Mouse (Mus musculus): ENCODE data around the gene Elavl1. TPM values are rescaled to one million over a fixed set of nuclear protein-coding genes. Genes with fewer than 3 reads are reported as not detected.
A peak's percentile ranks its signal among the peaks of the same experiment; 100 is the strongest.
"Not testable (repeated sequence)": the region's sequence is repeated elsewhere in the genome, so short reads cannot be mapped to it uniquely, and the experiment has no call there.

Gene Elavl1
- total RNA-seq (2015; ENCODE audit: low replicate concordance), result 51.2 and 69.2 TPM in 2 replicates
- total RNA-seq (2017; ENCODE audit: low replicate concordance), result 45.0 and 55.6 TPM in 2 replicates

- ATAC-seq (replicated peaks; ENCODE audit: low FRiP score, poor library complexity, severe bottlenecking), result peak; percentile 92
Measured at GRCm38 (mm10) chr8:4324983-4325750, at the start of gene Elavl1, which contains the start of gene Ccl25. Gene Elavl1 (minus strand): TSS chr8:4325413. Gene Ccl25 (plus strand): TSS chr8:4325210.

- ATAC-seq (replicated peaks; ENCODE audit: low FRiP score, poor library complexity, severe bottlenecking), result no peak
Measured at GRCm38 (mm10) chr8:4372657-4373056, 47.4 kb upstream of the Elavl1 start.

GRCm38 (mm10) chr8:4370078-4370477 is 44.9 kb upstream of the Elavl1 start:
- no peak for ATAC-seq (replicated peaks; ENCODE audit: low FRiP score, poor library complexity, severe bottlenecking)

- ATAC-seq (replicated peaks; ENCODE audit: low FRiP score, poor library complexity, severe bottlenecking), result no peak
Measured at GRCm38 (mm10) chr8:4368470-4368869, 43.3 kb upstream of the Elavl1 start.

DNA sequence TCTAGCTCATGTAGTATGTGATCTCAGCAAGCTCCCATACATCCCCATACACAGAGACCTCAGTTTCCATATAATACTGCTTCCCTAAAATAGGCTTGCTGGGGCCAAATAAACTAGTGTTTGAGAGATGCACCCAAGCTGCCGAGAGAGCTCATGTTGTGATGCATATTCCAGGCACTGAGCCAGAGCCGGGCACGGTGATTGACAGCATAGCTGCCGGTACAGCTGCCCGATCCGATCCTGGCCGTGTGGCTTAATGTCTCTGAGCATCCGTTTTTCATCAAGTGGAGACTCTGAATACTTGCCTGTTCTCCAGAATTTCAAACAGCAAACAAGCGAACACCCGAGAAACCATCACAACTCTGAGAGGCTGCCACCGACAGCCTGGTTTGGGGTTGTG is 42.6 kb upstream of the Elavl1 start:
- no peak for ATAC-seq (replicated peaks; ENCODE audit: low FRiP score, poor library complexity, severe bottlenecking)

- no peak for ATAC-seq (replicated peaks; ENCODE audit: low FRiP score, poor library complexity, severe bottlenecking)
Measured at GRCm38 (mm10) chr8:4366189-4366588, 41.0 kb upstream of the Elavl1 start.

DNA sequence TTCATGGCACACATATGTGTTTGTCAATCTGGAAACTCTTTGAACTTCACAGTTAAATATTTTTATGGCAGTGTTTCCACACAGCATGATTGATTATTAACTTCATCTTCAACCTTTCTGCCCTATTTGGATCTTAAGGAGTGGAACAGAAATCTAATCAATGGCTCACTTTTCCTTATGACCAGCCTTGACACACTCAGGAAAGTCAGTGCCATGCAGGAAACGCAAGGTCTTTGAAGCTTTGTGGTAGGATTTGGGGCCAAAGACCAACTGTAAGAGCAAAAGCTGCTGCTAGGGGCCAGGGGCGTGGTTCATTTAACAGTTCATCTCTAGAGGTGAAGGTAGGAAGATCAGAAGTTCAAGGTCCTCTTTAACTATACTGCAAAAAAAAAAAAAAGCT is 35.7 kb upstream of the Elavl1 start:
- no peak for ATAC-seq (replicated peaks; ENCODE audit: low FRiP score, poor library complexity, severe bottlenecking)

DNA sequence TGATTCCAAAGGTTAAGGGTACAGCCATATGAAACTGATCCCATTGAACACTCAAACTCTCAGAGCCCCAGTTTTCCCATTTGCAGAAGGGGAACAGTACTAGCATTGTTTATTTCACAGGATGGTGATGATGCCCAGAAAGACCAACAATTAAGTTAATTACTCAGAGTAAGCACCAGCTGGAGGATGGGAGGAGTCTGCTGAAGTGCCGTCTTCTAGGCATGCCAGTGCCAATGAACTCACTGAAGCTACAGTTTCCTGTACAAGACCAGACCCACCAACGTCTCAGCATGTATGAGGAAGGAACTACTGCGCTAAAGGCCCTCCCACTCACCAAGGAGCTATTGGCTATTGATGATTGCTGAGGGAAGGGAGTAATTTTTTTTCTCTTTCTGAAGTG is 34.1 kb upstream of the Elavl1 start:
- ATAC-seq (replicated peaks; ENCODE audit: low FRiP score, poor library complexity, severe bottlenecking), result no peak

GRCm38 (mm10) chr8:4355455-4355854 is 30.2 kb upstream of the Elavl1 start:
- no peak for ATAC-seq (replicated peaks; ENCODE audit: low FRiP score, poor library complexity, severe bottlenecking)

GRCm38 (mm10) chr8:4354516-4354915 is 29.3 kb upstream of the Elavl1 start:
- ATAC-seq (replicated peaks; ENCODE audit: low FRiP score, poor library complexity, severe bottlenecking), result no peak

GRCm38 (mm10) chr8:4353741-4354140 is 28.5 kb upstream of the Elavl1 start:
- ATAC-seq (replicated peaks; ENCODE audit: low FRiP score, poor library complexity, severe bottlenecking), result no peak

GRCm38 (mm10) chr8:4352562-4352961 is 27.3 kb upstream of the Elavl1 start:
- not testable (repeated sequence) for ATAC-seq (replicated peaks; ENCODE audit: low FRiP score, poor library complexity, severe bottlenecking)

GRCm38 (mm10) chr8:4350618-4351017 is 25.4 kb upstream of the Elavl1 start:
- no peak for ATAC-seq (replicated peaks; ENCODE audit: low FRiP score, poor library complexity, severe bottlenecking)

DNA sequence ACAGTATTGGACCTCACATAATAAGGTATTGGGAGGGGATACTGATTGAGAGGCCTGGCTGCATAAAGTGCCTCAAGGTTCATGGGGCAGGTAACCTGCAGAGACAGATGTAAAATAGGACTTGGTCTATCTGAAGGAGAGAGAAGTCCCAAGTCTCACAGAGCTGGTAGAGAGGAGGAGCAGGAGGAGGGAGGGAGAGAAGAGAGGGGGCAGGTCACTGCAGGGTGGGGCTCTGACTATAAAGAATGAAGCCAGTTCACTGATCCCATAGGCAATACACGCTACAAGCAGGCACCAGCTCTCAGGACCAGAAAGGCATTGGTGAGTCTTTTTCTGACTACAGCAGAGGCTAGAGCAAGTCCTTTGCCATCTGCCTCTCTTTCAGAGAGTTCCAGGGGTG is 24.1 kb upstream of the Elavl1 start:
- ATAC-seq (replicated peaks; ENCODE audit: low FRiP score, poor library complexity, severe bottlenecking), result no peak

- no peak for ATAC-seq (replicated peaks; ENCODE audit: low FRiP score, poor library complexity, severe bottlenecking)
Measured at GRCm38 (mm10) chr8:4348275-4348674, 23.1 kb upstream of the Elavl1 start.

DNA sequence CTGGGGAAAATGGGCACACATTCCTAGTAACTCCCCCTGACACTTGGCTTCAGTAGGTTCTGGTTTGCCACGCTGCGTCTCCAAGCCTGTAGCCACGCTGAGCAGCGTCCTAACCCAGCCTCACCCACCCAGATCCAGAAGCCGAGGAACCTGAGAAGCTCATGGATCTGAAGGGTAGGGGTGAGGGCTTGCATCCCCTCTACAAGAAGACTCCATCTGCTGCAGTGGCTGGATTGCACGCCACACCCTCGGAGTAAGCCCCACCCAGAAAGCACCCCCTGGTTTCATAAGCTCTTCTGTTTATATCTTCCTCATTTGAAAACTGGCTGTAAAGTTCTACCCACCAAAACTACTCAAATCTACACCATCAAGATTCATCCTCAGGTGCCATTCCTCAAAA is 22.4 kb upstream of the Elavl1 start:
- no peak for ATAC-seq (replicated peaks; ENCODE audit: low FRiP score, poor library complexity, severe bottlenecking)

DNA sequence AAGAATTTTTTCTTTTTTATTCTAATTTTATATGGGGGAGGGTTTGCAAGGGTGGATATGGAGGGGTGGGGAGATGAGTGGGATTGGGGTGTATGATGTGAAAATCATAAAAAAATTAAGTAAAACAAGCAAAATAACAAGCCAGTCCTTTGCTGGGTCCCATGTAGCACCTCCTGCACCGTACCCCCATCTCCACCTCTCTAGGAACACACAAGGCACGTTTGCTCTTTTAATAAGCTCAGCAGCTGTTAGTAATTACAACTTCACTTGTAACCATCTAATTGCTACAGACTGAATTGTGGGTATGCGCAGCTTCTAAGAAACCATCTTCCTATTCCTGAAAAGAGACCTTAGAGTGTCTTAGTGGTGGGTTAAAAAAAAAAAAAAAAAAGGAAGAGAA is 15.0 kb upstream of the Elavl1 start:
- no peak for ATAC-seq (replicated peaks; ENCODE audit: low FRiP score, poor library complexity, severe bottlenecking)

DNA sequence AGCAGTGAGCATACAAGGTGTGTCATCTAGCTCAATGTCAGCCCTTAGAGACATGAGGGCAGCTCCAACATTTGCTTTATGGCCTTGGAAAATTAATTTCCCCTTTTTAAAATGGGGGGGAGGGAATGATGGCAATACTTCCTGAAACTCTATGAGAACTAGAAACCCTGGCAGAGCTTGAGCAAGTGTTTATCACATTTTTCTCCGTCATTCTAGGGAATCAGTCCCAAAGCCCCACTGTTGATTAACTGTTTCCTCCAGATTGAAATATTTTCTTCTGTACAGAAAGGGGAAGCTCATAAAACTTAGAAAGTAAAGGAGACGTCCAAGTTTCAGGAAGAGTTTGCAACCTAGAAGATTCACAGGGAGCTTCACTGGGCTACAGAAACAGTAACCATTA is 10.5 kb upstream of the Elavl1 start:
- ATAC-seq (replicated peaks; ENCODE audit: low FRiP score, poor library complexity, severe bottlenecking), result no peak

- no peak for ATAC-seq (replicated peaks; ENCODE audit: low FRiP score, poor library complexity, severe bottlenecking)
Measured at GRCm38 (mm10) chr8:4333966-4334365, 8.8 kb upstream of the Elavl1 start.

DNA sequence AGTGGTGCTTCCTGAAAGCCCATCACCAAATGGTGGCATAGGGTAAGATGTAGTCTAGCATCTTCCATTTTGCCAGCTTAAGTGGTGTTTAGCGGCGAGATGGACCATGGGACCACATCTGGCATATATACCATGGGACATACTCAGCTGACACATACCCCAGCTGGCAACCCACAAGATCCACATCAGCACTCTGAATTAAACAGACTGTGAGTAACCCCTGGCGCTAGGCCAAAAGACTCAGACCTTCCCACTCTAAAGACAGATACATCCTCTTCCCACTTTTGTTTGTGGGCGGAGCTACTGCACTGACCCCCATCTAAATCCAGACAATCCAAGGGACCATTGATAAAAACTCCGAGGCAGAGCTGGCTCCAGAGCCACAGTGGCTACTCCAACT is 3.8 kb upstream of the Elavl1 start:
- no peak for ATAC-seq (replicated peaks; ENCODE audit: low FRiP score, poor library complexity, severe bottlenecking)

GRCm38 (mm10) chr8:4325751-4326036 is 481 bp upstream of the Elavl1 start:
- no peak for ATAC-seq (replicated peaks; ENCODE audit: low FRiP score, poor library complexity, severe bottlenecking)

DNA sequence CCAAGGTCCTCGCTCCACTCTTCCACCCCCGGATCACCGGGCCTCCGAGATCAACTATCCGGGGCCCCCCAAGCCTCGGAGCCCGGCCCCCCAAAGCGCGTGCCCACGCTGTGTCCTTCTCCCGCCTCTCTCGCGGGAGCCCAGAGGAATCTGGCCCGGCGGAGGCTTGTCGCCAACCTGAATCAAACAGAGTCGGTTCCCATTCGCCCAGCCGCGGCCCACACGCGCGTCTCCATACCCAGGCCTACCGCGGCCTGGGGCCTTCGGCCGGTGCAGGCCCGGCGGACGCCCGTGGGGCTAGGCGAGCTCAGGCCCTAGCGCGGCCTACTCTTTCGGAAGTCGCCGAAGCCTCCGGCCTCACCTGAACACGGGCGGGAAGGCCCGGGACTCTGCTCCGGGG is 688 bp downstream of the Elavl1 start:
- no peak for ATAC-seq (replicated peaks; ENCODE audit: low FRiP score, poor library complexity, severe bottlenecking)
